Mouse (Mus musculus): ENCODE measurements around the gene Prkaca. TPM values are rescaled to one million over a fixed set of nuclear protein-coding genes. Genes with fewer than 3 reads are reported as not detected.

The Prkaca gene
- polyA plus RNA-seq, 1 experiment from 2014 or later: 164 TPM

DNA sequence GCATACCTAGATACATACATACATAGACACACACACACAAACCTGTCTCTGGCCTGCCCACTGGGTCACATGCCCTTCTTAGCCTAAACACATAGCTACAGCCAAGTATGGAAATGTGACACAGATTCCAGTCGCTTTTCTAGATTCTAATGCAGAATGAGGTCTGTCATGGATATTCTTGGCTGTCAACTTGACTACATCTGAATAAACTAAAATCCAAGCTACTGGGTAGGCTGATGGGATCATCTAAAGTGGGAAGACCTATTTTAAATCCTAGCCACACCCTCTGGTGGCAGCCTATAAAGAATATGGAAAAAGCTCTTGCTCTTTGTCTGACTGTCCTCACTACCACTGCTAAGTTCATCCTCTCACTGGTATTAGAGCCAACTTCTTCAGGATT, 30.3 kb upstream of the Prkaca start:
- Histone ChIP-seq H3K27me3 (replicated peaks; ENCODE audit: control insufficient read depth, insufficient read depth, low read length) (no peaks in the 10 kb centered on the region), H3K27ac (ENCODE audit: low read length) (no peak overlapping the region), H3K9me3 (ENCODE audit: control insufficient read depth, low read length) (no peaks in the 10 kb centered on the region), H3K4me1 (replicated peaks; ENCODE audit: control insufficient read depth, insufficient read depth, low read length) (no peaks in the 10 kb centered on the region; the same call in 1 of the 2 replicates), H3K4me2 (ENCODE audit: low read length) (no peak overlapping the region), H3K36me3 (ENCODE audit: control insufficient read depth, insufficient read depth) (peaks cover 11% of the 10 kb centered on the region), H3K4me3 (replicated peaks; ENCODE audit: low read length) (no peak overlapping the region), H3K9ac (replicated peaks; ENCODE audit: low read depth, low read length) (no peak overlapping the region)
- ATAC-seq: no peak
- WGBS: 81% methylated on average over 1 of the region's 1 CpGs

DNA sequence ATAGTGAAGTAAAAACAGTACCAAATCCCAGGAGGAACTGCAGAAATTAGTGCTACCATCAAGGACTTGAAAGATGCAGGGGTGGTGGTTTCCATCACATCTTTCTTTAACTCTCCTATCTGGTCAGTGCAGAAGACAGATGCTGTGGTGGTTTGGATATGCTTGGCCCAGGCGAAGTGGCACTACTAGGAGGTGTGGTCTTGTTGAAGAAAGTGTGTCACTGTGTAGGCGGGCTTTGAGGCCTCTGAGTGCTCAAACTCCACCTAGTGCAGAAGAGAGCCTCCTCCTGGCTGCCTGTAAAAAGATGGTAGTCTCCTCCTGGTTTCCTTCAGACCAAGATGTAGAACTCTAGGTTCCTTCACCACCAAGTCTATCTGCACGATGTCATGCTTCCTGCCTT, 27.3 kb upstream of the Prkaca start:
- no peaks in the 10 kb centered on the region for H3K9me3 ChIP-seq (ENCODE audit: control insufficient read depth, low read length)
- no peak for ATAC-seq
- WGBS: 67% methylated on average over 3 of the region's 3 CpGs

DNA sequence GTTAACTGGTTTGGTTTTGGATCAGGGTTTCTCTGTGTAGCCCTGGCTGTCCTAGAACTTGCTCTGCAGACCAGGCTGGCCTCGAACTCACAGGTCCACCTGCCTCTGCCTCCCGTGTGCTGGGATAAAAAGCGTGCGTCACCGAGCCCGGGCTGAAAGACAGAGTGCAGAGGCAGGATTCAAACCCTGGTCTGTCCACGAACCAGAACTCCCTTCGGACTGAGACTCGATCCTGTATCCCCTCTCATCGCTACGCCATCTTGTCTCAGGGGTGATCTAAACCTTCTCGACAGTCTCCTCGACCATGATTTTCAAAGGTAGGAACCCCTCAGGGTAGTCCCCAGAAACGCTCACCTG, 18.1 kb upstream of the Prkaca start:
- Histone ChIP-seq H3K4me3 (replicated peaks; ENCODE audit: low read length) (peak overlapping the region; percentile 69), H3K4me1 (replicated peaks; ENCODE audit: control insufficient read depth, insufficient read depth, low read length) (peaks cover 15% of the 10 kb centered on the region), H3K36me3 (ENCODE audit: control insufficient read depth, insufficient read depth) (no peaks in the 10 kb centered on the region), H3K27me3 (replicated peaks; ENCODE audit: control insufficient read depth, insufficient read depth, low read length) (no peaks in the 10 kb centered on the region), H3K9me3 (ENCODE audit: control insufficient read depth, low read length) (no peaks in the 10 kb centered on the region), H3K27ac (ENCODE audit: low read length) (no peak overlapping the region), H3K9ac (replicated peaks; ENCODE audit: low read depth, low read length) (peak overlapping the region; percentile 1; the same call in 1 of the 2 replicates), H3K4me2 (ENCODE audit: low read length) (peak overlapping the region; percentile 56)
- under 1% methylated on average over 14 of the region's 14 CpGs for WGBS
- ATAC-seq: no peak

More for the DNA sequence above, 27.3 kb upstream of the Prkaca start:
- Histone ChIP-seq H3K9ac (replicated peaks; ENCODE audit: low read depth, low read length) (no peak overlapping the region), H3K27ac (ENCODE audit: low read length) (no peak overlapping the region), H3K4me1 (replicated peaks; ENCODE audit: control insufficient read depth, insufficient read depth, low read length) (no peaks in the 10 kb centered on the region; the same call in 1 of the 2 replicates), H3K27me3 (replicated peaks; ENCODE audit: control insufficient read depth, insufficient read depth, low read length) (no peaks in the 10 kb centered on the region), H3K4me3 (replicated peaks; ENCODE audit: low read length) (no peak overlapping the region), H3K36me3 (ENCODE audit: control insufficient read depth, insufficient read depth) (no peaks in the 10 kb centered on the region), H3K4me2 (ENCODE audit: low read length) (no peak overlapping the region)

DNA sequence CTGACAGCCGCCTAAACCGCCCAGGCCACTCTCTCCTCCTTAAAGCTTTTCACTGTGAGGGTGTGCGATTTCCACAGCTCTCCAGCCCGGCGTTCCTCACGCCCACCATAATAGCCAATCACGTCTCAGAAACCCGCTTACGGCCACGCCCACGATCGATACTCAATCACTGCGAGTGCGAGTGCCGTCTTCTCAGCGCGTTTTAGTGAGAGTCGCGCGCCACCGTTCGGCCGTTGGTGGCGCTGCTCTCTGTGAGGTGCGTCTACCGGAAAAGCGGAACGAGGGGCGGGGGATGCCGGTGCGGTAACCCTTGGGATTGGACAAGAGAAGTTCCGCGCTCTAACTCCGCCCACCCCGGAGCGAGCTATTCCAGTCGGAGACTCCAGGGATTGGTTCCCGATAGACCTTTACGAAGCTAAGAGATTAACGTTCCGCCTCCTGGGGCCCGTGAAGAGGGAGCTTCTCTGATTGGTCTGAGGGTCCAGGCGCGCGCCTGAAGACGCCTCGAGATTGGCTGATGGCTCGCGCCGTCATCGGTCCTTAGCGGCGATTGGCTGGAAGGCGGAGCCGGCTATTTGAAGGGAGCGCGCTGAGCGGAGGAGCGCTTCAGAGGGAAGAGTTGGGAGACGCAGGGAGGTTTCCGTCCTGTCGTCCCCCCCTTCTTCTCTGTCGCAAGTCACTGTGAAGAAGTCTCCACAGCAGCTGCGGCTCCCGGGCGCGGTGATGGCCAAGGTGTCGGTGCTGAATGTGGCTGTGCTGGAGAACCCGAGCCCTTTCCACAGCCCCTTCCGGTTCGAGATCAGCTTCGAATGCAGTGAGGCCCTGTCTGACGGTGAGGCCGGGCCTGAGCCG, 17.5 kb upstream of the Prkaca start, which contains the start of the genes Gm10644 and Asf1b:
Gene Gm10644 (minus strand): TSS at position 100 of the 852 bp plus-strand sequence.
Gene Asf1b (plus strand): TSS at position 402 of the 852 bp plus-strand sequence.
- H3K4me2 ChIP-seq (ENCODE audit: low read length): peak within 1 kb of the TSS; percentile 97
- H3K4me3 ChIP-seq (replicated peaks; ENCODE audit: low read length): peak within 1 kb of the TSS; percentile 69
- no peak within 1 kb of the TSS for H3K27ac ChIP-seq (ENCODE audit: low read length)
- H3K4me1 ChIP-seq (replicated peaks; ENCODE audit: control insufficient read depth, insufficient read depth, low read length): peaks cover 15% of the 10 kb centered on the region
- ATAC-seq: peak; percentile 99
- peak within 1 kb of the TSS; percentile 54 for H3K9ac ChIP-seq (replicated peaks; ENCODE audit: low read depth, low read length)
- H3K27me3 ChIP-seq (replicated peaks; ENCODE audit: control insufficient read depth, insufficient read depth, low read length): no peaks in the 10 kb centered on the region
- H3K36me3 ChIP-seq (ENCODE audit: control insufficient read depth, insufficient read depth): no peaks in the 10 kb centered on the region
- no peaks in the 10 kb centered on the region for H3K9me3 ChIP-seq (ENCODE audit: control insufficient read depth, low read length)
- under 1% methylated on average over 75 of the region's 75 CpGs for WGBS

DNA sequence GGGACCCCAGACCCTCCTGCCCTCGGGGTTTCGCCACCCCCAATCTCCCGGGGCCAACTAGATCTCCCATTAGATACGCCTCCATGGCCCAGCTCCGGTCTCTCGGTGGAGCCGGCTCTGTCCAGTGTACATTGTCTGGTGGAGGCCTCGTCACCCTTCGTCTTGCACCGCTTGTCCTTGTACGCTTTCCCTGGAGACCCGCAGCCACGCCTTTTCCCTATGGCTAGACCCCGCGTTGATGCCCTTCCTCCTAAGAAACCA, 16.9 kb upstream of the Prkaca start:
- H3K4me2 ChIP-seq (ENCODE audit: low read length): peak overlapping the region; percentile 97
- H3K4me3 ChIP-seq (replicated peaks; ENCODE audit: low read length): peak overlapping the region; percentile 69
- no peak for ATAC-seq
- WGBS: under 1% methylated on average over 15 of the region's 15 CpGs
- H3K9ac ChIP-seq (replicated peaks; ENCODE audit: low read depth, low read length): peak overlapping the region; percentile 54
- no peak overlapping the region for H3K27ac ChIP-seq (ENCODE audit: low read length)
- H3K27me3 ChIP-seq (replicated peaks; ENCODE audit: control insufficient read depth, insufficient read depth, low read length): no peaks in the 10 kb centered on the region
- H3K4me1 ChIP-seq (replicated peaks; ENCODE audit: control insufficient read depth, insufficient read depth, low read length): peaks cover 15% of the 10 kb centered on the region
- no peaks in the 10 kb centered on the region for H3K36me3 ChIP-seq (ENCODE audit: control insufficient read depth, insufficient read depth)
- H3K9me3 ChIP-seq (ENCODE audit: control insufficient read depth, low read length): no peaks in the 10 kb centered on the region

DNA sequence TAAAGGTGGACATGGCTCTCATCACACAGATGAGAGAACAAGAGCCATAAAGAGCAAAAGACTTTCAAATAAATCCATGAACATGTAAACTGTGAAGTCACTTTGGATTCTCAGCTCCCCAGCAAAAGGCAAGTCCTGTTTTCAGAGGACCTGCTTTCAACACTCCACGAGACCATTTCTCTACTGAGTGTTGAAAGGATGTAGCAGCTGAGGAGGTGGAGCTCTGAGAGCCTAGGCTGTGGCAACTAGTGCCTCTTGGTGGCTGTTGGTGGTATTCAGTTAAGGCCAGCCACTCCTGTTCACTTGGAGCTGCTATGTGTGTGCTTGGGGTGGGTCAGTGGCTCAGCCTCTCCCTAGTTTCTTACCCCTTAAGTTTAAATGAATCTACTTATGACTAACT, 16.0 kb upstream of the Prkaca start:
- Histone ChIP-seq H3K36me3 (ENCODE audit: control insufficient read depth, insufficient read depth) (no peaks in the 10 kb centered on the region), H3K4me3 (replicated peaks; ENCODE audit: low read length) (no peak overlapping the region; the same call in 1 of the 2 replicates), H3K4me2 (ENCODE audit: low read length) (peak overlapping the region; percentile 97), H3K27me3 (replicated peaks; ENCODE audit: control insufficient read depth, insufficient read depth, low read length) (no peaks in the 10 kb centered on the region), H3K9me3 (ENCODE audit: control insufficient read depth, low read length) (no peaks in the 10 kb centered on the region), H3K4me1 (replicated peaks; ENCODE audit: control insufficient read depth, insufficient read depth, low read length) (peaks cover 15% of the 10 kb centered on the region), H3K9ac (replicated peaks; ENCODE audit: low read depth, low read length) (no peak overlapping the region), H3K27ac (ENCODE audit: low read length) (no peak overlapping the region)
- WGBS: 14% methylated on average over 1 of the region's 1 CpGs
- no peak for ATAC-seq

DNA sequence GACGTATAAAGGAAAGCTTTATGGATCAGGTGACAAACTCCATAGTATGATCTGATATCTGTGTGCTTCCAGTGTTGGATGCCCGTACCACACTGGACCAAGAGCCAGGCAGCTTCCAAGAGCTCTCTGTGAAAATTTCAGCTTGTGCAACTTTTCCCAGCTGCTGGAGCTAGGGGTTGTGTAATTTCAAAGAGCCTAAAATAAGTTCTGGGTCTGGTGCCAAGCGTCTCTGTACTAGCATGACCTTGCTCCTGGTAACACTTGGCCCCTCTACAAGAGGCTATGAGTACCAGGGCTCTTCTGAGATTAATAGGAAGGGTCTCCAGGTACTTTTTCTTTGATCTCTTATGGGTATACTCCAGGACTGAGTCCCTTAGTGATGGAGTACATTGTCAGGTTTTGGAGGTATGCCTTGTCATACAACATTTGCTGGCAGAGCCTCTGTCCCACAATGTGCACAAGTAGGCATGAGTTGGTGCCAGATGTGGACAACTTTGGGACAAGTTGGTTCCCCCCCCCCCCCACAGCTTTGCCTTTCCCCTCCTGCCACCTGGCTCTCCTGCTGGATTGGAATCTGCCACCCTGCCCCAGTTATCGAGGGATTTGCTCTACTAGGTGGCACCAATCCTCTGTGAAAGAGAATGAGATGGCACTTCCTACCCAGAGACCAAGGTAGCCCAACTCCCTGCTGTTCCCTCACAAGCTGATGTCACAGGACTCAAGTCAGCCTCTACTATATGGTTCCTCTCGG, 8.6 kb upstream of the Prkaca start:
- H3K27ac ChIP-seq (ENCODE audit: low read length): no peak overlapping the region
- H3K27me3 ChIP-seq (replicated peaks; ENCODE audit: control insufficient read depth, insufficient read depth, low read length): no peaks in the 10 kb centered on the region
- H3K9me3 ChIP-seq (ENCODE audit: control insufficient read depth, low read length): no peaks in the 10 kb centered on the region
- H3K4me2 ChIP-seq (ENCODE audit: low read length): no peak overlapping the region
- 95% methylated on average over 5 of the region's 5 CpGs for WGBS
- no peak for ATAC-seq
- H3K4me1 ChIP-seq (replicated peaks; ENCODE audit: control insufficient read depth, insufficient read depth, low read length): no peaks in the 10 kb centered on the region
- no peaks in the 10 kb centered on the region for H3K36me3 ChIP-seq (ENCODE audit: control insufficient read depth, insufficient read depth)
- no peak overlapping the region for H3K4me3 ChIP-seq (replicated peaks; ENCODE audit: low read length)
- H3K9ac ChIP-seq (replicated peaks; ENCODE audit: low read depth, low read length): no peak overlapping the region

DNA sequence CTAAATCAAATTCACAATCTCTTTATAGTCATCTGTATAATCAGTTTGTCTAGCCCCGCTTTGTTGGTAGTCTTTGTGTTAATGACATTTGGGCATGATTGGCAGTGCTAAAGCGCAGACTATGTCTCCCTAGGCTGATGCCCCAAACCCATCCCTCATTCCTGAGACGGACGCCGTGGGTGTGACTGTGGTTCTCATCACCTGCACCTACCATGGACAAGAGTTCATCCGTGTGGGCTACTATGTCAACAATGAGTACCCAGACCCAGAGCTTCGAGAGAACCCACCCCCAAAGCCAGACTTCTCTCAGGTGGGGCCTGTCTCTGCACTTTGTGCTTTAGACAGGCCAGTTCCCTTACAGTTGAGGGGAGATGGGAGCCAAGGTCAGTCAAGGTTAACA, 5.1 kb upstream of the Prkaca start:
- ATAC-seq: no peak
- Histone ChIP-seq H3K4me3 (replicated peaks; ENCODE audit: low read length) (no peak overlapping the region), H3K4me2 (ENCODE audit: low read length) (no peak overlapping the region), H3K27ac (ENCODE audit: low read length) (no peak overlapping the region), H3K27me3 (replicated peaks; ENCODE audit: control insufficient read depth, insufficient read depth, low read length) (no peaks in the 10 kb centered on the region), H3K36me3 (ENCODE audit: control insufficient read depth, insufficient read depth) (no peaks in the 10 kb centered on the region), H3K4me1 (replicated peaks; ENCODE audit: control insufficient read depth, insufficient read depth, low read length) (peaks cover 7% of the 10 kb centered on the region), H3K9ac (replicated peaks; ENCODE audit: low read depth, low read length) (no peak overlapping the region), H3K9me3 (ENCODE audit: control insufficient read depth, low read length) (no peaks in the 10 kb centered on the region)
- 96% methylated on average over 7 of the region's 7 CpGs for WGBS

DNA sequence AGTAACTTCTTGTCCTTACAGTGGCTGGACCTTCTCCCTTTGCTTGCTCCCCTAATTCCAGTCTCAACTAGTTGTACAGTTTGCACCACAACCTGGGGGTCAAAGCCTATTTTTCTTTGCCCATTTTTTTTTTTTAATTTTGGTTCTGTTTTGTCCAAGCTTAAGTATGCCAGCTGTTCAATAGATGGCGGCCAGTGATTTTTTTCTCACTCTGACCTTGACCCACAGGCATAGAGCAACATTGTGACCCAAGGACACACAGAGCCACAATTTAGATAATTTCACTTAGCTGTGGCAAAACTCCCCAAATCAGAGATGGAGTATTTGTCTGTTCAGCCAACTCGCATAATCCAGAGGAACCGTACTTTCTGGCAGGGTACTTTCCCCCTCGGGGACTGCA, 1.7 kb upstream of the Prkaca start:
- no peak overlapping the region for H3K27ac ChIP-seq (ENCODE audit: low read length)
- no peak overlapping the region for H3K4me3 ChIP-seq (replicated peaks; ENCODE audit: low read length)
- H3K9ac ChIP-seq (replicated peaks; ENCODE audit: low read depth, low read length): no peak overlapping the region
- WGBS: 83% methylated on average over 4 of the region's 4 CpGs
- ATAC-seq: no peak
- H3K4me2 ChIP-seq (ENCODE audit: low read length): no peak overlapping the region
- H3K4me1 ChIP-seq (replicated peaks; ENCODE audit: control insufficient read depth, insufficient read depth, low read length): peaks cover 23% of the 10 kb centered on the region
- no peaks in the 10 kb centered on the region for H3K9me3 ChIP-seq (ENCODE audit: control insufficient read depth, low read length)
- H3K27me3 ChIP-seq (replicated peaks; ENCODE audit: control insufficient read depth, insufficient read depth, low read length): no peaks in the 10 kb centered on the region
- H3K36me3 ChIP-seq (ENCODE audit: control insufficient read depth, insufficient read depth): no peaks in the 10 kb centered on the region
